Mouse (Mus musculus): Measurements from ENCODE around the gene Gm49380. TPM values are rescaled to one million over a fixed set of nuclear protein-coding genes. Genes with fewer than 3 reads are reported as not detected.

The Gm49380 gene
- polyA plus RNA-seq, 1 experiment = 0.05 TPM

GRCm38 (mm10) chr9:44022100-44022847 lies 91.0 kb downstream of the Gm49380 start:
- no peak overlapping the region for H3ac ChIP-seq (ENCODE audit: control insufficient read depth, insufficient read length, low read depth)
- H3K36me3 ChIP-seq (ENCODE audit: control insufficient read depth, insufficient read depth) = no peaks in the 10 kb centered on the region
- H3K79me2 ChIP-seq (ENCODE audit: control insufficient read depth, insufficient read depth) = no peaks in the 10 kb centered on the region
- H3K79me3 ChIP-seq (ENCODE audit: low read depth) = no peaks in the 10 kb centered on the region
- TF ChIP-seq MYOD1 (IDR thresholded peaks at IDR 0.05; ENCODE audit: control insufficient read depth, insufficient read length, low read depth) (no peak), CEBPB (IDR thresholded peaks at IDR 0.05; ENCODE audit: low read depth) (no peak), FOSL1 (IDR thresholded peaks at IDR 0.05; ENCODE audit: insufficient read depth, low read length, poor library complexity, severe bottlenecking) (no peak), USF1 (IDR thresholded peaks at IDR 0.05; ENCODE audit: low read depth) (no peak), MYOG (IDR thresholded peaks at IDR 0.05; ENCODE audit: control insufficient read depth, extremely low read depth, insufficient read length) (no peak), CTCF (IDR thresholded peaks at IDR 0.05; ENCODE audit: control insufficient read depth, insufficient read depth, insufficient read length) (no peak), MAX (IDR thresholded peaks at IDR 0.05) (no peak)
- H3K27me3 ChIP-seq (ENCODE audit: control insufficient read depth, insufficient read depth, insufficient read length) = no peaks in the 10 kb centered on the region
- H3K4me3 ChIP-seq (ENCODE audit: insufficient read depth, poor library complexity, severe bottlenecking) = no peak overlapping the region

DNA sequence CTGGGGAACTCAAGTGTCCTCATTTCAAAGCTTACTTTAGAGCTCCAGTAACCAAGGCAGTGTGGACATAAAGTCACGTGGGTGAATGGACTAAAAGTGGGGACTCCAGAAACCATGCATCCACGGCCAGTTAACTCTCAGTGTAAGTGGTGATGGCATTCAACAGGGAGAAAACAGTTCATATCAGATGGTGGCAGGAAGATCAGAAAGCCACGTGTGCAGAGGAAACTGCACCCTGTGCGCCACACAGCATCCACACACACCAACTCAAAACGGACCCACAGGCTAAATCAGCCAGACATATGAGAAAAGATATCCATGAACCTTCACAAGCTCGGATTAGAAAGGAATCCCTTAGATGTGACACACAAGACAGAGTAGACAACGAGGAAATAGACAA lies 93.3 kb downstream of the Gm49380 start:
- no peaks in the 10 kb centered on the region for H3K79me2 ChIP-seq (ENCODE audit: control insufficient read depth, insufficient read depth)
- no peak overlapping the region for H3ac ChIP-seq (ENCODE audit: control insufficient read depth, insufficient read length, low read depth)
- no peaks in the 10 kb centered on the region for H3K79me3 ChIP-seq (ENCODE audit: low read depth)
- TF ChIP-seq CEBPB (IDR thresholded peaks at IDR 0.05; ENCODE audit: low read depth) (no peak), MYOD1 (IDR thresholded peaks at IDR 0.05; ENCODE audit: control insufficient read depth, insufficient read length, low read depth) (no peak), FOSL1 (IDR thresholded peaks at IDR 0.05; ENCODE audit: insufficient read depth, low read length, poor library complexity, severe bottlenecking) (no peak), CTCF (IDR thresholded peaks at IDR 0.05; ENCODE audit: control insufficient read depth, insufficient read depth, insufficient read length) (no peak), MYOG (IDR thresholded peaks at IDR 0.05; ENCODE audit: control insufficient read depth, extremely low read depth, insufficient read length) (no peak), MAX (IDR thresholded peaks at IDR 0.05) (no peak), USF1 (IDR thresholded peaks at IDR 0.05; ENCODE audit: low read depth) (no peak)
- H3K4me3 ChIP-seq (ENCODE audit: insufficient read depth, poor library complexity, severe bottlenecking) = no peak overlapping the region
- H3K36me3 ChIP-seq (ENCODE audit: control insufficient read depth, insufficient read depth) = no peaks in the 10 kb centered on the region
- no peaks in the 10 kb centered on the region for H3K27me3 ChIP-seq (ENCODE audit: control insufficient read depth, insufficient read depth, insufficient read length)

GRCm38 (mm10) chr9:44017846-44018245 lies 95.5 kb downstream of the Gm49380 start:
- Histone ChIP-seq H3K27me3 (ENCODE audit: control insufficient read depth, insufficient read depth, insufficient read length) (no peaks in the 10 kb centered on the region), H3K36me3 (ENCODE audit: control insufficient read depth, insufficient read depth) (no peaks in the 10 kb centered on the region), H3K4me3 (ENCODE audit: insufficient read depth, poor library complexity, severe bottlenecking) (no peak overlapping the region), H3ac (ENCODE audit: control insufficient read depth, insufficient read length, low read depth) (no peak overlapping the region), H3K79me3 (ENCODE audit: low read depth) (no peaks in the 10 kb centered on the region), H3K79me2 (ENCODE audit: control insufficient read depth, insufficient read depth) (no peaks in the 10 kb centered on the region)
- no peak for TF ChIP-seq FOSL1 (IDR thresholded peaks at IDR 0.05; ENCODE audit: insufficient read depth, low read length, poor library complexity, severe bottlenecking)
- TF ChIP-seq USF1 (IDR thresholded peaks at IDR 0.05; ENCODE audit: low read depth) = no peak
- TF ChIP-seq CTCF (IDR thresholded peaks at IDR 0.05; ENCODE audit: control insufficient read depth, insufficient read depth, insufficient read length) = no peak
- TF ChIP-seq CEBPB (IDR thresholded peaks at IDR 0.05; ENCODE audit: low read depth) = no peak
- no peak for TF ChIP-seq MAX (IDR thresholded peaks at IDR 0.05)
- TF ChIP-seq MYOG (IDR thresholded peaks at IDR 0.05; ENCODE audit: control insufficient read depth, extremely low read depth, insufficient read length) = no peak
- TF ChIP-seq MYOD1 (IDR thresholded peaks at IDR 0.05; ENCODE audit: control insufficient read depth, insufficient read length, low read depth) = no peak

Other genes starting within 250 kb of the Gm49380 start
- gene Thy1, start 70.1 kb downstream of the Gm49380 start, polyA plus RNA-seq (2012; fragmentation: generic; extraction: Trizol) = not detected
- 0.73 TPM for gene Usp2, start 46.5 kb downstream of the Gm49380 start, polyA plus RNA-seq (2012; fragmentation: generic; extraction: Trizol)
- gene Mfrp, start 11.8 kb downstream of the Gm49380 start, polyA plus RNA-seq (2012; fragmentation: generic; extraction: Trizol) = 0.05 TPM
- gene C1qtnf5, start 6.3 kb downstream of the Gm49380 start, polyA plus RNA-seq (2012; fragmentation: generic; extraction: Trizol) = 0.15 TPM
- 52.6 TPM for gene Rnf26, start within 50 bp of the Gm49380 start, polyA plus RNA-seq (2012; fragmentation: generic; extraction: Trizol)
- gene Mcam, start 21.0 kb upstream of the Gm49380 start, polyA plus RNA-seq (2012; fragmentation: generic; extraction: Trizol) = 21.7 TPM
- gene Cbl, start 120.5 kb upstream of the Gm49380 start, polyA plus RNA-seq (2012; fragmentation: generic; extraction: Trizol) = 8.2 TPM
- gene Ccdc153, start 127.2 kb upstream of the Gm49380 start, polyA plus RNA-seq (2012; fragmentation: generic; extraction: Trizol) = 0.04 TPM
- gene Pdzd3, start 138.0 kb upstream of the Gm49380 start, polyA plus RNA-seq (2012; fragmentation: generic; extraction: Trizol) = not detected
- gene Nlrx1, start 155.1 kb upstream of the Gm49380 start, polyA plus RNA-seq (2012; fragmentation: generic; extraction: Trizol) = 3.4 TPM
- 0.21 TPM for gene Abcg4, start 175.1 kb upstream of the Gm49380 start, polyA plus RNA-seq (2012; fragmentation: generic; extraction: Trizol)
- gene Hinfp, start 192.2 kb upstream of the Gm49380 start, polyA plus RNA-seq (2012; fragmentation: generic; extraction: Trizol) = 9.1 TPM
- 18.8 TPM for gene C2cd2l, start 206.8 kb upstream of the Gm49380 start, polyA plus RNA-seq (2012; fragmentation: generic; extraction: Trizol)
- 34.0 TPM for gene Dpagt1, start 212.5 kb upstream of the Gm49380 start, polyA plus RNA-seq (2012; fragmentation: generic; extraction: Trizol)
- gene H2afx, start 221.2 kb upstream of the Gm49380 start, polyA plus RNA-seq (2012; fragmentation: generic; extraction: Trizol) = 347 TPM
- 59.6 TPM for gene Hmbs, start 230.7 kb upstream of the Gm49380 start, polyA plus RNA-seq (2012; fragmentation: generic; extraction: Trizol)
- gene Vps11, start 248.2 kb upstream of the Gm49380 start, polyA plus RNA-seq (2012; fragmentation: generic; extraction: Trizol) = 26.1 TPM

All from C2C12 (cell line).